Mouse (Mus musculus): ENCODE data around the gene Msn. TPM values are rescaled to one million over a fixed set of nuclear protein-coding genes. Genes with fewer than 3 reads are reported as not detected.

Gene Msn
- 78.4 and 105 TPM in 2 replicates for polyA plus RNA-seq (2012; rRNA removed)

GRCm38 (mm10) chrX:96095509-96096499 lies at the start of gene Msn:
Gene Msn, plus strand, starts transcription at chrX:96096042.

Other genes starting within 250 kb of the Msn start
- 37.4 and 51.6 TPM in 2 replicates for gene Las1l, start 139.1 kb upstream of the Msn start, polyA plus RNA-seq (2012; rRNA removed)
- 0.04 TPM in 1 of 2 replicates, not detected in the other for gene Vsig4, start 197.4 kb downstream of the Msn start, polyA plus RNA-seq (2012; rRNA removed)